Mouse (Mus musculus) lung, postnatal 0 days (tissue): ENCODE measurements at regions not wholly inside any gene's neighbourhood (a gene's known extent, or its start where the extent isn't known, plus 50 kb on each side); places are given as distances from the start of the nearest gene placed in this dataset.

Source experiments
- ATAC-seq: fragments of 200-750 bp; cut with Nextera tagmentation; 2 replicates; pipeline ENCODE4 v1.8.0; 2017; ENCODE audit warnings: moderate library complexity
- DNase-seq: peaks from one replicate; pipeline ENCODE4 v3.0.0-alpha.2; 2016; ENCODE audit warnings: low spot score
- H3K27ac ChIP-seq: fragments of 300-500 bp; sonication (generic); 2 replicates; pipeline ENCODE4 v1.5.1; 2014; ENCODE audit warnings: antibody characterized with exemption, mild to moderate bottlenecking, low read length, mixed read lengths
- H3K27me3 ChIP-seq: fragments of 300-500 bp; sonication (generic); replicated peaks from 2 replicates; pipeline ENCODE4 v1.6.1; 2014; ENCODE audit warnings: low read length, mixed read lengths; ENCODE audit not compliant: insufficient read depth
- H3K36me3 ChIP-seq: fragments of 300-500 bp; sonication (generic); 2 replicates; pipeline ENCODE4 v1.6.1; 2014; ENCODE audit warnings: low read length, mixed read lengths; ENCODE audit not compliant: insufficient read depth
- H3K4me1 ChIP-seq: fragments of 300-500 bp; sonication (generic); 2 replicates; pipeline ENCODE4 v1.6.1; 2014; ENCODE audit warnings: antibody characterized with exemption, low read depth, low read length, mixed read lengths; ENCODE audit not compliant: insufficient read depth
- H3K4me2 ChIP-seq: fragments of 300-500 bp; sonication (generic); replicated peaks from 2 replicates; pipeline ENCODE4 v1.6.1; 2014; ENCODE audit warnings: low read depth, mild to moderate bottlenecking, low read length, moderate library complexity, mixed read lengths
- H3K4me3 ChIP-seq: fragments of 300-500 bp; sonication (generic); 2 replicates; pipeline ENCODE4 v1.5.1; 2014; ENCODE audit warnings: low read depth, low read length
- H3K9ac ChIP-seq: fragments of 300-500 bp; sonication (generic); replicated peaks from 2 replicates; pipeline ENCODE4 v1.6.1; 2014; ENCODE audit warnings: low read depth, mild to moderate bottlenecking
- H3K9me3 ChIP-seq: fragments of 300-500 bp; sonication (generic); 2 replicates; pipeline ENCODE4 v1.6.1; 2016; ENCODE audit warnings: low read length, mixed read lengths
- CTCF ChIP-seq: IDR thresholded peaks from 2 replicates; pipeline ENCODE4 v1.5.1; 2016; ENCODE audit warnings: antibody characterized with exemption, mild to moderate bottlenecking
- EP300 ChIP-seq: IDR thresholded peaks from 2 replicates; pipeline ENCODE4 v1.6.1; 2016; ENCODE audit warnings: antibody characterized with exemption, mild to moderate bottlenecking, control low read depth
- WGBS: fragments of 180-500 bp; shearing (Covaris S2); extraction: QIAGEN DNeasy Blood & Tissue Kit; methylation state at CpG from one replicate; pipeline ENCODE4 v1.1.7; 2014; 5-methylcytosine and 5-hydroxymethylcytosine counted together

DNA sequence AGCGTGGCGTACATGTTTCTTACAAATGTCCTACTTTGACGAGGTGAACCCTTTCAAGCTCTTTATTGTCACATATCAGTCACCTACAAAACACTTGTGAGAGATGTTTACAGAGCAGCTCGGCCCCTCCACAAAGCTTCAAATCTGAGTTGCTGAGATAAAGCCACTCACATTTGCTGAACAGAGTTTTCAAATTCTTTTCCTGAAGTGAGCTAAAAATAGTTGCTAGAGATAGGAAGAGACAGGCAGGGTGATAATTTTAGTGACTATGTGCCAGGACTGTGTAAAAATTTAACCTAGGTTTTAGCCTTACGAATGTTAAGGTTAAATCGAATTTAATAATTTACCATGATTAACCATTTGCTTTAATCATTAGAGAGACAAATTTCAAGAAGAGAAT lies 52.3 kb upstream of the Gm47985 start:
- Histone ChIP-seq H3K4me1 (no peaks in the 10 kb centered on the region; the same call in 1 of the 2 replicates), H3K27ac (no peak overlapping the region), H3K9me3 (no peaks in the 10 kb centered on the region), H3K4me3 (no peak overlapping the region), H3K36me3 (no peaks in the 10 kb centered on the region), H3K9ac (no peak overlapping the region), H3K27me3 (no peaks in the 10 kb centered on the region), H3K4me2 (no peak overlapping the region)
- TF ChIP-seq EP300, result no peak
- no peak for TF ChIP-seq CTCF
- no peak for ATAC-seq
- DNase-seq, result peak; percentile 18
- 38% methylated on average over 6 of the region's 6 CpGs for WGBS

DNA sequence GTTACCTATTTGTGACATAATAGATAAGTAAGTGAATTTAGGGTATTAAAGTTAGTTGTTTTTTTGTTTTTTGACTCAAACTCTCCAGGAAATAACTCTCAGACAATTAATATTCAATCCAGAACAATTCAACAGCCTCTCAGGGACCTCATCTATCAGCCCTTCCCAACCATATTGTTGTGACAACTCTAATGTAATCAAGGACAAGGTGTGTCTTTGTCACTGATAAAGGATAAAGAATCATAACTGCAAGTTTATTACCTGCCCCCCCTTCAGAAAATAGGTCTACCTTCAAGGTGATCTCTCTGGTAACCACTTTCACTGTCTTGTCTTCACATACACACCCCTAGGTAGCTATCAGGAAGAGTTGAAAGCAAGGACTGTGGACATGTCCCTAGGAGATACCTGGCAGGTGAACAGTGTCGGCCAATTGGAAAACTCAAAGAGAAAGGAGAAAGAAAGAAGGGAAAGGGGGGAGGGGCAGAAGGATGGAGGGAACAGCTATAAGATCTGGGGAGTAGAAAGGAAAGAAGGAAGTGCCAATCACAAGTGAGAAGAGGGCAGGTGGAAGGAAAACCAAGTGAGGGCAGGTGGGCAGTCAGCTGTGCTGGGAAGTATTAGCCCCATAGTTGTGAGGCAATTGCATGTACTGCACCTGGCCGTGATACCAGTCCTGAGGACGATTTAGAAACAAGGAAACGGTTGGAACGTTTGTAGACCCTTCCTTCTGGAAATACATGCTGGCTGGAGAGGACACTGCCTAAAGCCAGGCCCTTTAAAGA lies 51.3 kb upstream of the Gm47985 start:
- no peak for DNase-seq
- Histone ChIP-seq H3K9ac (no peak overlapping the region), H3K4me2 (no peak overlapping the region), H3K27ac (no peak overlapping the region), H3K27me3 (no peaks in the 10 kb centered on the region), H3K4me3 (no peak overlapping the region), H3K9me3 (no peaks in the 10 kb centered on the region), H3K36me3 (no peaks in the 10 kb centered on the region), H3K4me1 (no peaks in the 10 kb centered on the region; the same call in 1 of the 2 replicates)
- no peak for ATAC-seq
- TF ChIP-seq EP300, result no peak
- no peak for TF ChIP-seq CTCF
- 50% methylated on average over 5 of the region's 5 CpGs for WGBS

DNA sequence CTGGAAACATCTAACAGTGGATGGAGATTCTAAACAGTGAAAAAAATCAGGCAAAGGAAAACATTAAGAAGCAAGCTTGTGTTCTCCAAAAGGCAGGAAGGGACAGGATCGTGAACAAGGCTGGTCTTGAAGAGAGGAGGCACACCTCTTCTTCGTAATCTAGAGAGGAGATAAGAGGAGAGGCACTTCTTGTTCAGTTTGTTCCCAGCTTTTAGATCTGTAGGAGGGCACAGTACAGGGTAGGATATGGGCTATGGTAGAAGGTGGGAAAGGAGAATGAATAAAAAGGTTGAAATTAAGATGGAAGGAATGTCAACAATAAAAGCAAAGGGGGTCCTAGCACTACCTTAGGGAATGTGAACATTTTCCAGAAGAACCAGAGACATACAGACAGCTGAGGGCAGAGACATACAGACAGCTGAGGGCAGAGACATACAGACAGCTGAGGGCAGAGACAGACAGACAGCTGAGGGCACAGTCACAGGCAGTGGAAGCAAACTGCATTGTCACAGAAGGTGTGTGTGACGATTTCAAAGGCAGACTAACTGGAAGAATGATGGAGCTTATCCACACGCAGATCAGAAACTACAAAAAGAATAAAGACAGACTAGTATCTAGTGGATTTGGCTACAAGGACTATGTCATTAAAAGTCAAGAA lies 50.6 kb upstream of the Gm47985 start:
- no peak for DNase-seq
- no peaks in the 10 kb centered on the region; the same call in 1 of the 2 replicates for H3K4me1 ChIP-seq
- TF ChIP-seq EP300, result no peak
- TF ChIP-seq CTCF, result no peak
- no peak for ATAC-seq
- no peaks in the 10 kb centered on the region for H3K27me3 ChIP-seq
- no peak overlapping the region for H3K27ac ChIP-seq
- H3K9ac ChIP-seq, result no peak overlapping the region
- no peaks in the 10 kb centered on the region for H3K9me3 ChIP-seq
- 37% methylated on average over 4 of the region's 4 CpGs for WGBS
- no peak overlapping the region for H3K4me3 ChIP-seq
- no peak overlapping the region for H3K4me2 ChIP-seq
- no peaks in the 10 kb centered on the region for H3K36me3 ChIP-seq
